Mouse (Mus musculus): ENCODE data around the gene Trim6.

- no peak for TF ChIP-seq CTCF (IDR thresholded peaks at IDR 0.05; ENCODE audit: low read depth, low read length)
- TF ChIP-seq TAL1 (conservative IDR thresholded peaks at IDR 0.05; ENCODE audit: low read depth, low read length), result no peak
- no peak for TF ChIP-seq GATA1 (IDR thresholded peaks at IDR 0.05; ENCODE audit: borderline replicate concordance, low read length)
Measured at GRCm38 (mm10) chr7:104195885-104196284, 22.7 kb upstream of the Trim6 start, which contains the start of gene Olfr649.
